Mouse (Mus musculus): ENCODE results near the gene Ints12. TPM values are rescaled to one million over a fixed set of nuclear protein-coding genes. Genes with fewer than 3 reads are reported as not detected.

The Ints12 gene
- polyA plus RNA-seq (2012; ENCODE audit: insufficient read depth, insufficient read length, low replicate concordance, missing spikeins): not detected in 2 replicates

- Histone ChIP-seq H3K4me1 (ENCODE audit: control insufficient read depth, insufficient read depth, low read length) (no peaks in the 10 kb centered on the region), H3K27ac (ENCODE audit: insufficient read depth, low read depth, low read length) (peak within 1 kb of the TSS; percentile 77), H3K4me3 (ENCODE audit: insufficient read depth, low read depth, low read length) (peak within 1 kb of the TSS; percentile 99)
- WGBS: under 1% methylated on average over 53 of the region's 53 CpGs
- peak; percentile 58; the same call in 1 of the 2 replicates for TF ChIP-seq POLR2A (IDR thresholded peaks at IDR 0.05; ENCODE audit: insufficient read depth, low read depth, low read length)
- TF ChIP-seq CTCF (IDR thresholded peaks at IDR 0.05; ENCODE audit: insufficient read depth, low read depth, low read length): no peak
Observed at GRCm38 (mm10) chr3:133091664-133092273, at the start of gene Ints12, which contains the start of gene Gstcd. Gene Ints12, plus strand, starts transcription at chr3:133091840. Gene Gstcd, minus strand, starts transcription at chr3:133092033.

GRCm38 (mm10) chr3:133052068-133052467, 39.6 kb upstream of the Ints12 start:
- H3K27ac ChIP-seq (ENCODE audit: insufficient read depth, low read depth, low read length): no peak overlapping the region
- no peak overlapping the region for H3K4me3 ChIP-seq (ENCODE audit: insufficient read depth, low read depth, low read length)
- TF ChIP-seq POLR2A (IDR thresholded peaks at IDR 0.05; ENCODE audit: insufficient read depth, low read depth, low read length) (no peak), CTCF (IDR thresholded peaks at IDR 0.05; ENCODE audit: insufficient read depth, low read depth, low read length) (no peak)
- no peaks in the 10 kb centered on the region for H3K4me1 ChIP-seq (ENCODE audit: control insufficient read depth, insufficient read depth, low read length)
- WGBS: 33% methylated on average over 2 of the region's 2 CpGs

GRCm38 (mm10) chr3:133075560-133075959, 16.1 kb upstream of the Ints12 start:
- 91% methylated on average over 10 of the region's 10 CpGs for WGBS
- Histone ChIP-seq H3K4me3 (ENCODE audit: insufficient read depth, low read depth, low read length) (no peak overlapping the region), H3K4me1 (ENCODE audit: control insufficient read depth, insufficient read depth, low read length) (no peaks in the 10 kb centered on the region), H3K27ac (ENCODE audit: insufficient read depth, low read depth, low read length) (no peak overlapping the region)
- TF ChIP-seq CTCF (IDR thresholded peaks at IDR 0.05; ENCODE audit: insufficient read depth, low read depth, low read length) (no peak), POLR2A (IDR thresholded peaks at IDR 0.05; ENCODE audit: insufficient read depth, low read depth, low read length) (no peak)

- WGBS: 94% methylated on average over 5 of the region's 5 CpGs
- H3K27ac ChIP-seq (ENCODE audit: insufficient read depth, low read depth, low read length): no peak overlapping the region
- no peak overlapping the region for H3K4me3 ChIP-seq (ENCODE audit: insufficient read depth, low read depth, low read length)
- TF ChIP-seq POLR2A (IDR thresholded peaks at IDR 0.05; ENCODE audit: insufficient read depth, low read depth, low read length) (no peak), CTCF (IDR thresholded peaks at IDR 0.05; ENCODE audit: insufficient read depth, low read depth, low read length) (no peak)
- H3K4me1 ChIP-seq (ENCODE audit: control insufficient read depth, insufficient read depth, low read length): no peaks in the 10 kb centered on the region
Observed at GRCm38 (mm10) chr3:133082736-133083135, 8.9 kb upstream of the Ints12 start.

GRCm38 (mm10) chr3:133085858-133086257, 5.8 kb upstream of the Ints12 start:
- TF ChIP-seq POLR2A (IDR thresholded peaks at IDR 0.05; ENCODE audit: insufficient read depth, low read depth, low read length) (no peak), CTCF (IDR thresholded peaks at IDR 0.05; ENCODE audit: insufficient read depth, low read depth, low read length) (no peak)
- Histone ChIP-seq H3K4me3 (ENCODE audit: insufficient read depth, low read depth, low read length) (no peak overlapping the region), H3K27ac (ENCODE audit: insufficient read depth, low read depth, low read length) (no peak overlapping the region), H3K4me1 (ENCODE audit: control insufficient read depth, insufficient read depth, low read length) (no peaks in the 10 kb centered on the region)
- WGBS: 55% methylated on average over 3 of the region's 3 CpGs

- Histone ChIP-seq H3K4me1 (ENCODE audit: control insufficient read depth, insufficient read depth, low read length) (no peaks in the 10 kb centered on the region), H3K27ac (ENCODE audit: insufficient read depth, low read depth, low read length) (no peak overlapping the region), H3K4me3 (ENCODE audit: insufficient read depth, low read depth, low read length) (peak overlapping the region; percentile 99; the same call in 1 of the 2 replicates)
- 5% methylated on average over 11 of the region's 11 CpGs for WGBS
- no peak for TF ChIP-seq CTCF (IDR thresholded peaks at IDR 0.05; ENCODE audit: insufficient read depth, low read depth, low read length)
- TF ChIP-seq POLR2A (IDR thresholded peaks at IDR 0.05; ENCODE audit: insufficient read depth, low read depth, low read length): no peak
Observed at GRCm38 (mm10) chr3:133090247-133091120, 1.2 kb upstream of the Ints12 start.

GRCm38 (mm10) chr3:133091121-133091663, 448 bp upstream of the Ints12 start:
- TF ChIP-seq CTCF (IDR thresholded peaks at IDR 0.05; ENCODE audit: insufficient read depth, low read depth, low read length): no peak
- TF ChIP-seq POLR2A (IDR thresholded peaks at IDR 0.05; ENCODE audit: insufficient read depth, low read depth, low read length): no peak
- H3K4me1 ChIP-seq (ENCODE audit: control insufficient read depth, insufficient read depth, low read length): no peaks in the 10 kb centered on the region
- peak overlapping the region; percentile 77 for H3K27ac ChIP-seq (ENCODE audit: insufficient read depth, low read depth, low read length)
- peak overlapping the region; percentile 99 for H3K4me3 ChIP-seq (ENCODE audit: insufficient read depth, low read depth, low read length)
- WGBS: under 1% methylated on average over 44 of the region's 44 CpGs

GRCm38 (mm10) chr3:133092274-133092853, 724 bp downstream of the Ints12 start:
- under 1% methylated on average over 7 of the region's 7 CpGs for WGBS
- Histone ChIP-seq H3K4me1 (ENCODE audit: control insufficient read depth, insufficient read depth, low read length) (no peaks in the 10 kb centered on the region), H3K4me3 (ENCODE audit: insufficient read depth, low read depth, low read length) (peak overlapping the region; percentile 99), H3K27ac (ENCODE audit: insufficient read depth, low read depth, low read length) (peak overlapping the region; percentile 77)
- TF ChIP-seq CTCF (IDR thresholded peaks at IDR 0.05; ENCODE audit: insufficient read depth, low read depth, low read length): no peak

Data from olfactory bulb, adult 2 months (tissue).